Mouse (Mus musculus): ENCODE measurements around the gene Olfr706. TPM values are rescaled to one million over a fixed set of nuclear protein-coding genes. Genes with fewer than 3 reads are reported as not detected.

The Olfr706 gene
- polyA plus RNA-seq (2015; fragmentation: Illumina TruSeq; extraction: RNeasy Lipid Tissue Mini Kit (QIAGEN cat#74804); ENCODE audit: low read depth, low replicate concordance): not detected

DNA sequence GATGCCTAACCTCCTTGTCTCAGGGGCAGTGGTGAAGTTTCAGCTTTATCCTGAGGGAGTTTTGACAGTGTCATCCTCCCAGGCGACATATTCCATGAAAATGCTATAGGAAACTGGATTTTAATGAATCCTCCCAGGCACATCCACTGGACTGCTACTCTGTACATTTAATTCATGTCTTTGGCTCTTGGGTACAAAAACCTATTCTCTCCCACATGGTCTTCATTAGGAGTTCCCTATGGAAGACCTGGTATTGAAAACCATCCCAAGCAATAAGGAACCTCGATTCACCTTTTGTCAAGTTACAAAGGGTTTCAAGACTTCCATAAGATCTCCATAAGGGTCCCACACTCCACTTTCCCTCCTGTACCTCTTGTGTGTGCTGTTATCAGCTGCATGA is at the start of gene Olfr706:
Gene Olfr706 (minus strand): TSS at position 101 of the 400 bp plus-strand sequence.

DNA sequence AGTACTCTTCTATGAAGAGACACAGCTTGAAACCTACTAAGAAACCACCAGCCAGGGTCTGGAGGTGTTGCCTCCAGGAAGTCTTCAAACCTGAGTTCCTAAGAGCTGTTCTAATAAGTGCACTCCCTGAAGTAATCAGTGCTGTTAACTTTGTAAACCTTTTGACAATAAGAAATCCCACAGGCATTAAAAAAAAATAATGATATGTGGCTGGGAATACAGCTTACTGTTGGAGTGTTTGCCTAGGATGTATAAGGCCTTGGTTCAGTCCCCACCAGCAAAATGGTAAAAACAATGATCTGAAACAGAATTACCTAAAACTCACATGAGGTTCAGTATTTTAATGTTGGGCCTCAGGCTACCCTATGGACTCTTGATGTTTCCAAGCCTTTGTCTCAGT is 44.2 kb upstream of the Olfr706 start, which contains the start of gene Olfr709-ps1:
Gene Olfr709-ps1 (minus strand): TSS at position 101 of the 400 bp plus-strand sequence.

GRCm38 (mm10) chr7:106907676-106908075 is 19.7 kb upstream of the Olfr706 start, which contains the start of gene Olfr1532-ps1:
Olfr1532-ps1 (plus strand) TSS chr7:106908001.

GRCm38 (mm10) chr7:106901141-106901540 is 13.2 kb upstream of the Olfr706 start, which contains the start of gene Olfr707:
Olfr707 (minus strand) TSS chr7:106901241.

GRCm38 (mm10) chr7:106876791-106877190 is 11.2 kb downstream of the Olfr706 start, which contains the start of gene Olfr705:
Olfr705 (minus strand) TSS chr7:106876891.

GRCm38 (mm10) chr7:106862885-106863284 is 25.1 kb downstream of the Olfr706 start, which contains the start of gene Olfr704:
Olfr704 (plus strand) TSS chr7:106863185.

GRCm38 (mm10) chr7:106843060-106843459 is 44.9 kb downstream of the Olfr706 start, which contains the start of gene Olfr703:
Olfr703 (plus strand) TSS chr7:106843360.

DNA sequence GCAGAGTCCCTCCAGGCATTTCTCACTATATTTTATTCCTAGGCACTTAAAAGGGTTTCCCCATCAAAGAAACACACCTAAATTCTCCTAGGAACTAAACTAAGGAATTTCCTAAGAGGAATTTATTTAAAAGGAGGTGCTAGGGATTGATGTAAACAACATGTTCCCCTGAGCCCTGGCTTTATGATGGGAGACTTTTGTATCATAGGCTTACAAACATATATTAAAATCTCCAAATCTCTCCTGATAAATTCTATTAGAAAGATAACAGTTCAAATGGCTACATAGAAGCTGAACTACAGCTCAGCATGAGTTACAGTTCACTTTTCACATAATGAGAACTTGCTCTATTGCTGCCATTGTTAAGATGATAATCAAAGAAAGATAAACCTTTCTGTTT is 54.2 kb downstream of the Olfr706 start, which contains the start of gene Olfr702:
Gene Olfr702 (minus strand): TSS at position 101 of the 400 bp plus-strand sequence.

Other genes starting within 250 kb of the Olfr706 start
- gene Olfr693, start 207.6 kb downstream of the Olfr706 start, polyA plus RNA-seq (2015; fragmentation: Illumina TruSeq; extraction: RNeasy Lipid Tissue Mini Kit (QIAGEN cat#74804); ENCODE audit: low read depth, low replicate concordance): not detected
- gene Olfr694, start 196.3 kb downstream of the Olfr706 start, polyA plus RNA-seq (2015; fragmentation: Illumina TruSeq; extraction: RNeasy Lipid Tissue Mini Kit (QIAGEN cat#74804); ENCODE audit: low read depth, low replicate concordance): not detected
- not detected for gene Olfr695, start 171.8 kb downstream of the Olfr706 start, polyA plus RNA-seq (2015; fragmentation: Illumina TruSeq; extraction: RNeasy Lipid Tissue Mini Kit (QIAGEN cat#74804); ENCODE audit: low read depth, low replicate concordance)
- not detected for gene Olfr697, start 145.7 kb downstream of the Olfr706 start, polyA plus RNA-seq (2015; fragmentation: Illumina TruSeq; extraction: RNeasy Lipid Tissue Mini Kit (QIAGEN cat#74804); ENCODE audit: low read depth, low replicate concordance)
- not detected for gene Olfr698, start 132.8 kb downstream of the Olfr706 start, polyA plus RNA-seq (2015; fragmentation: Illumina TruSeq; extraction: RNeasy Lipid Tissue Mini Kit (QIAGEN cat#74804); ENCODE audit: low read depth, low replicate concordance)
- gene Olfr699, start 95.0 kb downstream of the Olfr706 start, polyA plus RNA-seq (2015; fragmentation: Illumina TruSeq; extraction: RNeasy Lipid Tissue Mini Kit (QIAGEN cat#74804); ENCODE audit: low read depth, low replicate concordance): not detected
- not detected for gene Olfr700, start 79.3 kb downstream of the Olfr706 start, polyA plus RNA-seq (2015; fragmentation: Illumina TruSeq; extraction: RNeasy Lipid Tissue Mini Kit (QIAGEN cat#74804); ENCODE audit: low read depth, low replicate concordance)
- not detected for gene Olfr701, start 74.0 kb downstream of the Olfr706 start, polyA plus RNA-seq (2015; fragmentation: Illumina TruSeq; extraction: RNeasy Lipid Tissue Mini Kit (QIAGEN cat#74804); ENCODE audit: low read depth, low replicate concordance)
- not detected for gene Olfr702, start 54.3 kb downstream of the Olfr706 start, polyA plus RNA-seq (2015; fragmentation: Illumina TruSeq; extraction: RNeasy Lipid Tissue Mini Kit (QIAGEN cat#74804); ENCODE audit: low read depth, low replicate concordance)
- not detected for gene Olfr703, start 44.8 kb downstream of the Olfr706 start, polyA plus RNA-seq (2015; fragmentation: Illumina TruSeq; extraction: RNeasy Lipid Tissue Mini Kit (QIAGEN cat#74804); ENCODE audit: low read depth, low replicate concordance)
- not detected for gene Olfr704, start 25.0 kb downstream of the Olfr706 start, polyA plus RNA-seq (2015; fragmentation: Illumina TruSeq; extraction: RNeasy Lipid Tissue Mini Kit (QIAGEN cat#74804); ENCODE audit: low read depth, low replicate concordance)
- not detected for gene Olfr705, start 11.3 kb downstream of the Olfr706 start, polyA plus RNA-seq (2015; fragmentation: Illumina TruSeq; extraction: RNeasy Lipid Tissue Mini Kit (QIAGEN cat#74804); ENCODE audit: low read depth, low replicate concordance)
- gene Olfr707, start 13.1 kb upstream of the Olfr706 start, polyA plus RNA-seq (2015; fragmentation: Illumina TruSeq; extraction: RNeasy Lipid Tissue Mini Kit (QIAGEN cat#74804); ENCODE audit: low read depth, low replicate concordance): not detected
- gene Olfr1532-ps1, start 19.8 kb upstream of the Olfr706 start, polyA plus RNA-seq (2015; fragmentation: Illumina TruSeq; extraction: RNeasy Lipid Tissue Mini Kit (QIAGEN cat#74804); ENCODE audit: low read depth, low replicate concordance): not detected
- gene Olfr709-ps1, start 44.1 kb upstream of the Olfr706 start, polyA plus RNA-seq (2015; fragmentation: Illumina TruSeq; extraction: RNeasy Lipid Tissue Mini Kit (QIAGEN cat#74804); ENCODE audit: low read depth, low replicate concordance): not detected
- not detected for gene Olfr710, start 60.1 kb upstream of the Olfr706 start, polyA plus RNA-seq (2015; fragmentation: Illumina TruSeq; extraction: RNeasy Lipid Tissue Mini Kit (QIAGEN cat#74804); ENCODE audit: low read depth, low replicate concordance)
- not detected for gene Olfr6, start 75.8 kb upstream of the Olfr706 start, polyA plus RNA-seq (2015; fragmentation: Illumina TruSeq; extraction: RNeasy Lipid Tissue Mini Kit (QIAGEN cat#74804); ENCODE audit: low read depth, low replicate concordance)
- gene Olfr711, start 87.3 kb upstream of the Olfr706 start, polyA plus RNA-seq (2015; fragmentation: Illumina TruSeq; extraction: RNeasy Lipid Tissue Mini Kit (QIAGEN cat#74804); ENCODE audit: low read depth, low replicate concordance): not detected
- gene Olfr2, start 117.9 kb upstream of the Olfr706 start, polyA plus RNA-seq (2015; fragmentation: Illumina TruSeq; extraction: RNeasy Lipid Tissue Mini Kit (QIAGEN cat#74804); ENCODE audit: low read depth, low replicate concordance): not detected
- gene Olfr713, start 143.0 kb upstream of the Olfr706 start, polyA plus RNA-seq (2015; fragmentation: Illumina TruSeq; extraction: RNeasy Lipid Tissue Mini Kit (QIAGEN cat#74804); ENCODE audit: low read depth, low replicate concordance): not detected
- not detected for gene Olfr714, start 182.8 kb upstream of the Olfr706 start, polyA plus RNA-seq (2015; fragmentation: Illumina TruSeq; extraction: RNeasy Lipid Tissue Mini Kit (QIAGEN cat#74804); ENCODE audit: low read depth, low replicate concordance)
- gene Olfr17, start 205.1 kb upstream of the Olfr706 start, polyA plus RNA-seq (2015; fragmentation: Illumina TruSeq; extraction: RNeasy Lipid Tissue Mini Kit (QIAGEN cat#74804); ENCODE audit: low read depth, low replicate concordance): not detected
- gene Olfr715b, start 222.2 kb upstream of the Olfr706 start, polyA plus RNA-seq (2015; fragmentation: Illumina TruSeq; extraction: RNeasy Lipid Tissue Mini Kit (QIAGEN cat#74804); ENCODE audit: low read depth, low replicate concordance): not detected
- not detected for gene Olfr715, start 242.9 kb upstream of the Olfr706 start, polyA plus RNA-seq (2015; fragmentation: Illumina TruSeq; extraction: RNeasy Lipid Tissue Mini Kit (QIAGEN cat#74804); ENCODE audit: low read depth, low replicate concordance)

Measured in brain, adult 10 weeks (tissue).